Mouse (Mus musculus): ENCODE data around the gene Bex3. TPM values are rescaled to one million over a fixed set of nuclear protein-coding genes. Genes with fewer than 3 reads are reported as not detected.

The Bex3 gene
- polyA plus RNA-seq, 1 experiment: 15.3 TPM

GRCm38 (mm10) chrX:136275386-136275785, 5.3 kb downstream of the Bex3 start:
- DNase-seq (ENCODE audit: low read depth in 1 of 2, low spot score in 2 of 2): no peak
- Histone ChIP-seq H3K4me3 (ENCODE audit: extremely low read depth, insufficient read depth, insufficient read length) (no peak overlapping the region), H3K27ac (ENCODE audit: insufficient read depth, low read length) (no peak overlapping the region), H3K36me3 (ENCODE audit: control insufficient read depth, insufficient read depth, low read length) (no peaks in the 10 kb centered on the region), H3K27me3 (ENCODE audit: control insufficient read depth, insufficient read depth, low read length) (no peaks in the 10 kb centered on the region), H3K4me1 (ENCODE audit: control insufficient read depth, insufficient read depth, insufficient read length) (no peaks in the 10 kb centered on the region)
- no peak for TF ChIP-seq CTCF (IDR thresholded peaks at IDR 0.05; ENCODE audit: extremely low read depth, insufficient read depth, insufficient read length, insufficient replicate concordance)
- no peak for TF ChIP-seq POLR2A (IDR thresholded peaks at IDR 0.05; ENCODE audit: low read depth, low read length)
- 72% methylated on average over 3 of the region's 3 CpGs for WGBS

GRCm38 (mm10) chrX:136277577-136277976, 7.5 kb downstream of the Bex3 start:
- DNase-seq (ENCODE audit: low read depth in 1 of 2, low spot score in 2 of 2): no peak
- no peak overlapping the region for H3K4me3 ChIP-seq (ENCODE audit: extremely low read depth, insufficient read depth, insufficient read length)
- no peaks in the 10 kb centered on the region for H3K27me3 ChIP-seq (ENCODE audit: control insufficient read depth, insufficient read depth, low read length)
- 81% methylated on average over 7 of the region's 7 CpGs for WGBS
- no peaks in the 10 kb centered on the region for H3K4me1 ChIP-seq (ENCODE audit: control insufficient read depth, insufficient read depth, insufficient read length)
- no peak for TF ChIP-seq CTCF (IDR thresholded peaks at IDR 0.05; ENCODE audit: extremely low read depth, insufficient read depth, insufficient read length, insufficient replicate concordance)
- no peaks in the 10 kb centered on the region for H3K36me3 ChIP-seq (ENCODE audit: control insufficient read depth, insufficient read depth, low read length)
- no peak overlapping the region for H3K27ac ChIP-seq (ENCODE audit: insufficient read depth, low read length)

GRCm38 (mm10) chrX:136278401-136278800, 8.3 kb downstream of the Bex3 start:
- Histone ChIP-seq H3K27ac (ENCODE audit: insufficient read depth, low read length) (no peak overlapping the region), H3K27me3 (ENCODE audit: control insufficient read depth, insufficient read depth, low read length) (no peaks in the 10 kb centered on the region), H3K36me3 (ENCODE audit: control insufficient read depth, insufficient read depth, low read length) (no peaks in the 10 kb centered on the region), H3K4me3 (ENCODE audit: extremely low read depth, insufficient read depth, insufficient read length) (no peak overlapping the region), H3K4me1 (ENCODE audit: control insufficient read depth, insufficient read depth, insufficient read length) (no peaks in the 10 kb centered on the region)
- DNase-seq (ENCODE audit: low read depth in 1 of 2, low spot score in 2 of 2): no peak
- no peak for TF ChIP-seq POLR2A (IDR thresholded peaks at IDR 0.05; ENCODE audit: low read depth, low read length)
- no peak for TF ChIP-seq CTCF (IDR thresholded peaks at IDR 0.05; ENCODE audit: extremely low read depth, insufficient read depth, insufficient read length, insufficient replicate concordance)

GRCm38 (mm10) chrX:136279410-136279809, 9.4 kb downstream of the Bex3 start:
- no peak for DNase-seq (ENCODE audit: low read depth in 1 of 2, low spot score in 2 of 2)
- Histone ChIP-seq H3K27me3 (ENCODE audit: control insufficient read depth, insufficient read depth, low read length) (no peaks in the 10 kb centered on the region), H3K4me1 (ENCODE audit: control insufficient read depth, insufficient read depth, insufficient read length) (no peaks in the 10 kb centered on the region), H3K27ac (ENCODE audit: insufficient read depth, low read length) (no peak overlapping the region), H3K4me3 (ENCODE audit: extremely low read depth, insufficient read depth, insufficient read length) (no peak overlapping the region), H3K36me3 (ENCODE audit: control insufficient read depth, insufficient read depth, low read length) (no peaks in the 10 kb centered on the region)
- WGBS: 87% methylated on average over 5 of the region's 5 CpGs
- TF ChIP-seq POLR2A (IDR thresholded peaks at IDR 0.05; ENCODE audit: low read depth, low read length) (no peak), CTCF (IDR thresholded peaks at IDR 0.05; ENCODE audit: extremely low read depth, insufficient read depth, insufficient read length, insufficient replicate concordance) (no peak)

GRCm38 (mm10) chrX:136290817-136291281, 20.8 kb downstream of the Bex3 start:
- no peaks in the 10 kb centered on the region for H3K4me1 ChIP-seq (ENCODE audit: control insufficient read depth, insufficient read depth, insufficient read length)
- TF ChIP-seq CTCF (IDR thresholded peaks at IDR 0.05; ENCODE audit: extremely low read depth, insufficient read depth, insufficient read length, insufficient replicate concordance) (no peak), POLR2A (IDR thresholded peaks at IDR 0.05; ENCODE audit: low read depth, low read length) (no peak)
- DNase-seq (ENCODE audit: low read depth in 1 of 2, low spot score in 2 of 2): no peak
- H3K36me3 ChIP-seq (ENCODE audit: control insufficient read depth, insufficient read depth, low read length): no peaks in the 10 kb centered on the region
- no peak overlapping the region for H3K4me3 ChIP-seq (ENCODE audit: extremely low read depth, insufficient read depth, insufficient read length)
- 63% methylated on average over 8 of the region's 8 CpGs for WGBS
- no peaks in the 10 kb centered on the region for H3K27me3 ChIP-seq (ENCODE audit: control insufficient read depth, insufficient read depth, low read length)
- no peak overlapping the region for H3K27ac ChIP-seq (ENCODE audit: insufficient read depth, low read length)

- Histone ChIP-seq H3K27me3 (ENCODE audit: control insufficient read depth, insufficient read depth, low read length) (no peaks in the 10 kb centered on the region), H3K4me3 (ENCODE audit: extremely low read depth, insufficient read depth, insufficient read length) (no peak overlapping the region), H3K27ac (ENCODE audit: insufficient read depth, low read length) (no peak overlapping the region), H3K36me3 (ENCODE audit: control insufficient read depth, insufficient read depth, low read length) (no peaks in the 10 kb centered on the region), H3K4me1 (ENCODE audit: control insufficient read depth, insufficient read depth, insufficient read length) (no peaks in the 10 kb centered on the region)
- TF ChIP-seq CTCF (IDR thresholded peaks at IDR 0.05; ENCODE audit: extremely low read depth, insufficient read depth, insufficient read length, insufficient replicate concordance) (no peak), POLR2A (IDR thresholded peaks at IDR 0.05; ENCODE audit: low read depth, low read length) (no peak)
- peak in 1 of 2 experiments; percentile 4 for DNase-seq (ENCODE audit: low read depth in 1 of 2, low spot score in 2 of 2)
Observed at GRCm38 (mm10) chrX:136304295-136304694, 34.2 kb downstream of the Bex3 start.

GRCm38 (mm10) chrX:136306196-136306595, 36.1 kb downstream of the Bex3 start:
- H3K36me3 ChIP-seq (ENCODE audit: control insufficient read depth, insufficient read depth, low read length): no peaks in the 10 kb centered on the region
- 42% methylated on average over 1 of the region's 1 CpGs for WGBS
- H3K27ac ChIP-seq (ENCODE audit: insufficient read depth, low read length): no peak overlapping the region
- no peak for DNase-seq (ENCODE audit: low read depth in 1 of 2, low spot score in 2 of 2)
- TF ChIP-seq CTCF (IDR thresholded peaks at IDR 0.05; ENCODE audit: extremely low read depth, insufficient read depth, insufficient read length, insufficient replicate concordance): no peak
- TF ChIP-seq POLR2A (IDR thresholded peaks at IDR 0.05; ENCODE audit: low read depth, low read length): no peak
- H3K4me1 ChIP-seq (ENCODE audit: control insufficient read depth, insufficient read depth, insufficient read length): no peaks in the 10 kb centered on the region
- H3K4me3 ChIP-seq (ENCODE audit: extremely low read depth, insufficient read depth, insufficient read length): no peak overlapping the region
- no peaks in the 10 kb centered on the region for H3K27me3 ChIP-seq (ENCODE audit: control insufficient read depth, insufficient read depth, low read length)

Data from spleen, adult 2 months (tissue).